Mouse (Mus musculus) lung, postnatal 4 days (tissue): ENCODE measurements around the gene Rfc5.
"Not testable (repeated sequence)": the region's sequence is repeated elsewhere in the genome, so short reads cannot be mapped to it uniquely, and the experiment has no call there.

Source experiments
- DNase-seq, 2 experiments: peaks; one replicate each; pipeline ENCODE4 v3.0.0; 2021

Rfc5 gene

DNA sequence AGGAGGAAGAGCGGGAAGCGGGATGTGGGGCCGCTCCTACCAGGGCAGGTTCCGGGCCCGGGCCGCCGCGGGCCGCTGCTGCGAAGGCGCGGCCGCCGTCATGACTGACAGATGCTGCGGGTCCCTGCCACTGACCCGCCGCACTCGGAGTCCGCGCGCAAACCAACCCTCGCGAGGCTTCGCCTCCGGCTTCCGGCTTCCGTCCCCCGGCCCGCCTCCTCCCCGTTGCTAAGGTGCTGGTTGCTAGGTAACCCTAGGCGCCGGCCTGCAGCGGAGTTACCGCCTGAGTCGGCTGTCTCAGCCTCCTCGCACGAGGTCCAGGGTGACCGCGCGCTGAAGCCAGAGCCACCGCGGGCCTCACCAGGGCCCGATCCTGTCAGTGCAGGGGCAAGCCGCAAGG is at the start of gene Rfc5:
TSS of gene Rfc5 (minus strand) at position 171 of the 400 bp plus-strand sequence.
- DNase-seq = peak; percentile 97

DNA sequence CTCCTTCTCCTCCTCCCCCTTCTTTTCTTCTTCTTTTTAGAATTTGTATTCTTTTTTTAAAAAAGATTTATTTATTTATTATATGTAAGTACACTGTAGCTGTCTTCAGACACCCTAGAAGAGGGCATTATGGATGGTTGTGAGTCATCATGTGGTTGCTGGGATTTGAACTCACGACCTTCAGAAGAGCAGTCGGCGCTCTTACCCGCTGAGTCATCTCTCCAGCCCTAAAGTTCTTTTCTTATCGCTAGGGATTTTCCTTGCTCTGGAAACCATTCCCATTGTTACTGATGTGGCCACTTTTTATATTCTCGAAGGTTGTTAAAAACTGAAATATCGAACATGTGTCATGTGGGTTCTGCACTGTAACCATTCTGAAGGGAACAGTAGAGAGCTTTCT is 44.7 kb upstream of the Rfc5 start:
- DNase-seq = not testable (repeated sequence)

GRCm38 (mm10) chr5:117417442-117417841 is 28.6 kb upstream of the Rfc5 start:
- no peak for DNase-seq

- no peak for DNase-seq
These were observed 26.4 kb upstream of the Rfc5 start for GRCm38 (mm10) chr5:117415011-117415912.

- DNase-seq = no peak
These were observed 25.8 kb upstream of the Rfc5 start for GRCm38 (mm10) chr5:117414611-117415010.

GRCm38 (mm10) chr5:117413507-117414501 is 25.0 kb upstream of the Rfc5 start, which contains the start of gene Ksr2:
Gene Ksr2 (plus strand): TSS chr5:117414000.
- peak; percentile 48 to 65 for DNase-seq

- DNase-seq = no peak
These were observed 20.5 kb upstream of the Rfc5 start for GRCm38 (mm10) chr5:117409369-117409768.

GRCm38 (mm10) chr5:117408216-117408615 is 19.4 kb upstream of the Rfc5 start:
- DNase-seq = peak in 1 of 2 experiments; percentile 38

DNA sequence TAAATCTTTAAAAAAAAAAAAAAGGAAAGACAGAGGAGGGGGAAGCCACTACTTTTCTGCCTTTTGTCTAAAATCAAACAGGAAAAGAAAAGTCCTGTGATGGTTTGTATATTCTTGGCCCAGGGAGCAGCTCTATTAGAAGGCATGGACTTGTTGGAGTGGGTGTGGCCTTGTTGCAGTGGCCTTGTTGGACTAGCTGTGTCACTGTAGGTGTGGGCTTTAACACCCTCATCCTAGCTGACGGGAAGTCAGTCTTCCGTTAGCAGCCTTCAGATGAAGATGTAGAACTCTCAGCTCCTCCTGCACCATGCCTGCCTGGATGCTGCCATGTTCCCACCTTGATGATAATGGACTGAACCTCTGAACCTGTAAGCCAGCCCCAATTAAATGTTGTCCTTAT is 15.8 kb upstream of the Rfc5 start:
- DNase-seq = not testable (repeated sequence)

- DNase-seq = no peak
These were observed 14.8 kb upstream of the Rfc5 start for GRCm38 (mm10) chr5:117403609-117404008.

GRCm38 (mm10) chr5:117399281-117399680 is 10.4 kb upstream of the Rfc5 start:
- DNase-seq = no peak

GRCm38 (mm10) chr5:117398007-117398550 is 9.2 kb upstream of the Rfc5 start:
- DNase-seq = no peak

GRCm38 (mm10) chr5:117397371-117397770 is 8.5 kb upstream of the Rfc5 start:
- DNase-seq = no peak

DNA sequence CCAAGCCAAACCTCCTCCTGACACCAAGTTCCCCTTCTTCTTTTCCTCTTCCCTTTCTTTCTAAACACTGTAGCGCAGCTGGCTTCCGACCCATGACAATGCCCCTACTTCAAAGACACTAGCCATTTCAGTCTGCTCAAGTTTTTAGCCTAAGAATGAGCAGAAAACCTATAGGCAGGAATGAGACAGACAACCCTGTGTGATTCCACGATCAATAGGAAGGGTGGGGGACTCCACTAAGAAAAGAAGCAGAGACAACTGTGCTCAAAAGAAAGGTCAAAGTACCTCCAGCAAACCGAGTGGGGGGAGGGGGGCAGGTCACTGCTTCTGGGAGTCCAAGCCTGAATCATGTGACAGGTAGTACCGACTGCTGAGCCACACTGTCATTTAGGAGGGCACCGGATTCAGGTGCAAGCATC is 7.8 kb upstream of the Rfc5 start:
- DNase-seq = no peak

DNA sequence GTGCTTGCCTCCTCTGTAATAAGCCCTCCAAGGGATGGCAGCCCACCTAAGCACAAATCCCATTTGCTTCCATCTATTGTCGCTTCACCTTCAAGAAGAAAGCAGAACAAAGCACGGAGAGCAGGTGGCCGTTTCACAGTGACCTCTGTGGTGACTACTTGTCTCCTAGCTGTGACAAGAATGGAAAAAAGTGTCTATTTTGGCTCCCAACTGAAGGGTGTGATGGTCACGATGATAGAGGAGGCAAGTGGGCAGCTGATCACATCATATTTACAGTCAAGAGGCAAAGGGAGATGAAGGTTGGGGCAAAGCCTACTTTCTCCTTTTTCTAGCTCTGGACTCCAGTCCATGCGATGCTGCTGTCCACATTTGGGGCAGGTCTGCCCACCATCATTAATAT is 7.0 kb upstream of the Rfc5 start:
- DNase-seq = no peak

GRCm38 (mm10) chr5:117390895-117391294 is 2.0 kb upstream of the Rfc5 start:
- no peak for DNase-seq

GRCm38 (mm10) chr5:117388296-117388751 is 523 bp downstream of the Rfc5 start:
- DNase-seq = peak; percentile 69 to 72

DNA sequence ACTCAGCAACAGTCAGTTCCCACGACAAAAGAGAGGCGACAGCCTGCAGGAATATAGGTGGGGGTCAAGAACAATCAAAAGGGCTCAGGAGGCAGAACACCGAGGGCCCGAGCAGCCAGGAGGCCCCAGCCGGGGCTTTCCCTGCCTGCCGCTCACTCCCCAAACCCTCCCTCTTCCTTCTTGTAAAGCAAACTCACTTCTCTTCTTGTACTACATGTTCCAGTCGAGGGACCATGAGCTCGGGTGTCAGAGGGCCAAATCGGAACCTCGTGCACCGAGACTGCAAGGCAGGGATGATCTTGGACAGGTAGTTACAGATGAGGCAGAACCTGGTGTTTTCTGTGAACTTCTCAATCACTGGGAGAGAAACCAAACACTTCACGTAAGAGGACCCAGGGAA is 5.6 kb downstream of the Rfc5 start:
- DNase-seq = no peak

DNA sequence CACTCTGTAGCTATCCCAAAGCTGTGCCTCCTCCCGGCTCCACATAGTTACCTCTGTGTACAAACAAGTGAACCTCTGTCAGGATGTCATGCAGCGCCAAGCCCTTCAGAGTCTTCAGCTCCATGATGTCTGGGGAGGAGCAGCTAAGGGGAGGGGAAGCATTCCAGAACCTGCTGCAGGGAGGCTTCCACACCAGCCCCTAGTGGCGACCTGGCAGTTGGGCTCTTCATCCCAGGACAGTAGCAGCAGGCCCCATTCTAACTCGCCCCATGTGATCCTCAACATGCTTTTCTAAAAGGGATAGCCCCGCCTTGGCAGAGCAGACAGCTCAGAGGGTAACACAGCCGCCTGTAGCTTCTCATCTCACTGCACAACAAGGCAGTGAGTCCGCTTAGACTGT is 7.1 kb downstream of the Rfc5 start:
- DNase-seq = no peak

- no peak for DNase-seq
These were observed 8.6 kb downstream of the Rfc5 start for GRCm38 (mm10) chr5:117380199-117380598.

- not testable (repeated sequence) for DNase-seq
These were observed 11.1 kb downstream of the Rfc5 start for GRCm38 (mm10) chr5:117377731-117378130.

DNA sequence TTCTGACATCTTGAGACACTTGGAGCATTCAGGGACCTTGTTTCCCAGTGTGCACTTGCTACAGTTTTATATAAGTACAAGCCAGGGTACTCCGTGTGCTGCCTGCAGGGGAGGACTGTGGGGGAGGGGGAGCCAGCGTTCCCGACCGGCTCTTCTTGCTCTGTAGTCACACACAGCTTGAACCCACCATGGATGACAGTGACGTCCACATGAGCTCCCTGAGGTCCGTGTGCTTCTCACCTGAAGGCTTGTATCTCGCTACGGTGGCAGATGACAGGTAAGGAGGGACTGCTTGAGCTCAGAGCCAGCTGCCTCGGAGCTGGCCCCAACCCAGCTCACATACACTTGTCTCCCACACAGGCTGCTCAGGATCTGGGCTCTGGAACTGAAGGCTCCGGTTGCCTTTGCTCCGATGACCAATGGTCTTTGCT is 12.5 kb downstream of the Rfc5 start:
- no peak for DNase-seq
